Mouse (Mus musculus): ENCODE measurements around the gene Rabggta. TPM values are rescaled to one million over a fixed set of nuclear protein-coding genes. Genes with fewer than 3 reads are reported as not detected.
"Not testable (repeated sequence)": the region's sequence is repeated elsewhere in the genome, so short reads cannot be mapped to it uniquely, and the experiment has no call there.

Gene Rabggta
- 43.3 and 46.2 TPM in 2 replicates for polyA plus RNA-seq (2015; fragmentation: Nextera tagmentation; extraction: Ambion mirVana)

DNA sequence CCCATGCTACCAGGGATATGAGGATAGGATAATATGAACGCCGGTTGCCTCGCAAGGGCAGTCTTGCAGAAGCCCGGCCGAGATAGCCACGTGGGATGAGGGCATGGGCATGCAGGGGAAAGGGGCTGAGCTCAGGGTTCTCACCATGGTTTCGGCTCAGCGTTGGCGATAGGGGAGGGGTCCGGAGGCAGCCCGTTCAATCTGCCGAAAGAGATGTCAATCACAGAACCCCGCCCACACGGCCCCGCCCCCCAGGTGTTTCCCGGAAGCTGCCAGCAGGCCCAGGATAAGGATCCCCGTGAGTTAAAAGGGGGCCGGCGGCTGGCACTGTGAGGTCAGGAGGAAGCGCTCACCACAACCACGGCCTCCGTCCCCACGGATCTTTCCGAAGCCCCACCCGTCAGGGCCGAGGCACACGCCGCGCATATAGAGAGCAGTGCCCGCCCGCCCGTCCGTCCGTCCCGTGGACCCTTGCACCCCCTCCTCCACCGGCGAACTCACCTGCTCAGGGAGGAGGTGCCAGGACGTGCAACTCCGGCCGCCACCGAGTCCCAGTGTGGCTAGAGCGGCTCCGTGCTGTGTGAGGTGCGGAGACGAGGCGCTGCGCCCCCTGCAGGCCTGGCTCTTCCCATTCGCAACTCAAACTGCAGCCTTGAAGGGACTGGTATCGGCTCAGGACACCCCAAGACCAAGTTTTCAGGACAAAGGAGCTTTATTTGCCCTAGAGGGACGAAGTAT is at the start of gene Rabggta:
TSS of gene Rabggta (minus strand) at position 564 of the 738 bp plus-strand sequence.
- ATAC-seq (ENCODE audit: low FRiP score, low TSS enrichment): peak; percentile 97
- Histone ChIP-seq H3K27me3 (ENCODE audit: insufficient read depth, low read length) (no peaks in the 10 kb centered on the region), H3K9ac (replicated peaks; ENCODE audit: low read length) (peak within 1 kb of the TSS; percentile 84), H3K9me3 (ENCODE audit: low read length) (no peaks in the 10 kb centered on the region), H3K4me2 (replicated peaks; ENCODE audit: low read depth, low read length) (peak within 1 kb of the TSS; percentile 58), H3K36me3 (ENCODE audit: insufficient read depth, low read length) (peaks cover 17% of the 10 kb centered on the region; the same call in 1 of the 2 replicates), H3K27ac (ENCODE audit: low read length) (peak within 1 kb of the TSS; percentile 92), H3K4me1 (ENCODE audit: insufficient read depth, low read length) (peaks cover 10% of the 10 kb centered on the region), H3K4me3 (ENCODE audit: low read length) (peak within 1 kb of the TSS; percentile 82)
- under 1% methylated on average over 50 of the region's 50 CpGs for WGBS

GRCm38 (mm10) chr14:55769087-55769703 is 47.1 kb upstream of the Rabggta start:
- no peak overlapping the region for H3K4me3 ChIP-seq (ENCODE audit: low read length)
- H3K27ac ChIP-seq (ENCODE audit: low read length): no peak overlapping the region
- peaks cover 7% of the 10 kb centered on the region for H3K4me1 ChIP-seq (ENCODE audit: insufficient read depth, low read length)
- peaks cover 34% of the 10 kb centered on the region for H3K27me3 ChIP-seq (ENCODE audit: insufficient read depth, low read length)
- no peak for ATAC-seq (ENCODE audit: low FRiP score, low TSS enrichment)
- H3K36me3 ChIP-seq (ENCODE audit: insufficient read depth, low read length): no peaks in the 10 kb centered on the region
- H3K9ac ChIP-seq (replicated peaks; ENCODE audit: low read length): no peak overlapping the region
- 74% methylated on average over 16 of the region's 16 CpGs for whole genome bisulfite sequencing
- H3K9me3 ChIP-seq (ENCODE audit: low read length): no peaks in the 10 kb centered on the region
- H3K4me2 ChIP-seq (replicated peaks; ENCODE audit: low read depth, low read length): no peak overlapping the region

DNA sequence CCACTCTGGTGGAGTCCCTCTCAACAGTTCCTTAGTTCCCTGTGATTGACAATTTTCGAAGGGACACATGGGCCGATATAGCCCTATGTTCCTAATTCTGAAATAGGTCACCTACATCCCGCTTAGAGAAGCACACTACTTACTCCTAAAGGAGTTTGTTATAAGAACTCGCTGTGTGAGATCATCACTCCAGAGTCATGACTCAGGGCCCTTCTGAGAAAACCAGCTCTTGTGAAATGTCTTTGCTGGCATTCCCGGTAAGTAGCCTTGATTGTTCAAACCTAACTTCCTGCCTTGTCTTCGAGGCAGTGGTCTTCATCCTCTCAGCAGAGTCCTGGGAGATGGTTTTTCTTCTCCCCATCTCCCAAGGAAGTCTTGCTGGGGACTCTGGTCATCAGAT is 46.5 kb upstream of the Rabggta start:
- no peak overlapping the region for H3K4me2 ChIP-seq (replicated peaks; ENCODE audit: low read depth, low read length)
- peaks cover 34% of the 10 kb centered on the region for H3K27me3 ChIP-seq (ENCODE audit: insufficient read depth, low read length)
- no peak for ATAC-seq (ENCODE audit: low FRiP score, low TSS enrichment)
- no peaks in the 10 kb centered on the region for H3K36me3 ChIP-seq (ENCODE audit: insufficient read depth, low read length)
- peaks cover 7% of the 10 kb centered on the region for H3K4me1 ChIP-seq (ENCODE audit: insufficient read depth, low read length)
- H3K27ac ChIP-seq (ENCODE audit: low read length): no peak overlapping the region
- no peak overlapping the region for H3K4me3 ChIP-seq (ENCODE audit: low read length)
- no peak overlapping the region for H3K9ac ChIP-seq (replicated peaks; ENCODE audit: low read length)
- WGBS: 79% methylated on average over 6 of the region's 6 CpGs
- H3K9me3 ChIP-seq (ENCODE audit: low read length): no peaks in the 10 kb centered on the region

DNA sequence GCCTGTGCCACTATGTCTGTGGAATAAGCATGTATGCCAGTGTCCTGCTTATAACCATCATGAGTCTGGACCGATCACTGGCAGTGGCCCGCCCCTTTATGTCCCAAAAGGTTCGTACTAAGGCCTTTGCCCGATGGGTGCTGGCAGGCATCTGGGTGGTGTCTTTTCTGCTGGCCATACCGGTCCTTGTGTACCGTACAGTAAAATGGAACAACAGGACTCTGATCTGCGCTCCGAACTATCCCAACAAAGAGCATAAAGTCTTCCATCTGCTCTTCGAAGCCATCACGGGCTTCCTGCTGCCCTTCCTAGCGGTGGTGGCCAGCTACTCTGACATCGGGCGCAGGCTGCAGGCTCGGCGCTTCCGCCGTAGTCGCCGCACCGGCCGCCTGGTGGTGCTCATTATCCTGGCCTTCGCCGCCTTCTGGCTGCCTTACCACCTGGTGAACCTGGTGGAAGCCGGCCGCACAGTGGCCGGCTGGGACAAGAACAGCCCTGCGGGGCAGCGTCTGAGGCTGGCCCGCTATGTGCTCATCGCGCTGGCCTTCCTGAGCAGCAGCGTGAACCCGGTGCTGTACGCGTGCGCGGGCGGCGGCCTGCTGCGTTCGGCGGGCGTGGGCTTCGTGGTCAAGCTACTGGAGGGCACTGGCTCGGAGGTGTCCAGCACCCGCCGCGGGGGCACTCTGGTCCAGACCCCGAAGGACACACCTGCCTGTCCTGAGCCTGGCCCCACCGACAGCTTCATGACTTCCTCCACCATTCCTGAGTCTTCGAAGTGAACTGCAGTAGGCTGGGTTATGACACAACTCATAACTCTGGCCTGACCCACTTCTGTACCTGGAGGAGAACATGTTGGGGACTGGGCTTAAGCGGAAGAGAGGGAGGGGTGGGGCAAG is 45.7 kb upstream of the Rabggta start:
- WGBS: 13% methylated on average over 51 of the region's 52 CpGs

DNA sequence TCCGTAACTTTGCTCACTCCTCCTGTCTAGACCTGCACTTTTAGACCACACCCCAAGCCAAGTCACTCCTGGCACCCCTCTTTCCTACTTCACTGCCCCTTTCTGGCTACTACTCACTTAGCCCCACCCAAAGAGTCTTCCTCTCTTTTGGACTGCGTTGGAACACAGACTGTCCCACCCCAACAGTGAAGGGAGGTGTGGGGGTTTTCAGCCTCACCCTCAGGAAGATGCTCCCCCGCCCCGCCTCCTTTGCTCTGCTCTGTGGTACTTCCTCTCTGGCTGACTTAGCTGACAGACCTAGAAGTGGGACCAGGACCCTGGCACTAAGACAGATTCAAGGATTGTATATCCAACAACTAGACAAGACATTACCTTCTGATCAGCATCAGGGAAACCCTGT is 43.6 kb upstream of the Rabggta start, which contains the start of gene Ltb4r1:
TSS of gene Ltb4r1 (plus strand) at position 267 of the 400 bp plus-strand sequence.
- no peaks in the 10 kb centered on the region for H3K9me3 ChIP-seq (ENCODE audit: low read length)
- peaks cover 43% of the 10 kb centered on the region for H3K27me3 ChIP-seq (ENCODE audit: insufficient read depth, low read length)
- no peak within 1 kb of the TSS for H3K4me2 ChIP-seq (replicated peaks; ENCODE audit: low read depth, low read length)
- H3K9ac ChIP-seq (replicated peaks; ENCODE audit: low read length): no peak within 1 kb of the TSS
- H3K36me3 ChIP-seq (ENCODE audit: insufficient read depth, low read length): no peaks in the 10 kb centered on the region
- no peak within 1 kb of the TSS for H3K27ac ChIP-seq (ENCODE audit: low read length)
- ATAC-seq (ENCODE audit: low FRiP score, low TSS enrichment): no peak
- 72% methylated on average over 4 of the region's 4 CpGs for WGBS
- no peak within 1 kb of the TSS for H3K4me3 ChIP-seq (ENCODE audit: low read length)
- H3K4me1 ChIP-seq (ENCODE audit: insufficient read depth, low read length): peaks cover 22% of the 10 kb centered on the region

More for the DNA sequence above, 45.7 kb upstream of the Rabggta start:
- Histone ChIP-seq H3K4me2 (replicated peaks; ENCODE audit: low read depth, low read length) (peak overlapping the region; percentile 66), H3K4me3 (ENCODE audit: low read length) (peak overlapping the region; percentile 43), H3K27ac (ENCODE audit: low read length) (no peak overlapping the region), H3K9me3 (ENCODE audit: low read length) (no peaks in the 10 kb centered on the region), H3K4me1 (ENCODE audit: insufficient read depth, low read length) (peaks cover 13% of the 10 kb centered on the region), H3K27me3 (ENCODE audit: insufficient read depth, low read length) (peaks cover 34% of the 10 kb centered on the region), H3K9ac (replicated peaks; ENCODE audit: low read length) (peak overlapping the region; percentile 64), H3K36me3 (ENCODE audit: insufficient read depth, low read length) (no peaks in the 10 kb centered on the region)
- ATAC-seq (ENCODE audit: low FRiP score, low TSS enrichment): peak; percentile 73

- H3K36me3 ChIP-seq (ENCODE audit: insufficient read depth, low read length): no peaks in the 10 kb centered on the region
These were observed 41.1 kb upstream of the Rabggta start for GRCm38 (mm10) chr14:55763166-55763565.

GRCm38 (mm10) chr14:55762001-55762821 is 40.1 kb upstream of the Rabggta start:
- peak overlapping the region; percentile 83 for H3K9ac ChIP-seq (replicated peaks; ENCODE audit: low read length)
- no peaks in the 10 kb centered on the region for H3K9me3 ChIP-seq (ENCODE audit: low read length)
- H3K4me1 ChIP-seq (ENCODE audit: insufficient read depth, low read length): peaks cover 24% of the 10 kb centered on the region
- H3K4me3 ChIP-seq (ENCODE audit: low read length): peak overlapping the region; percentile 60
- WGBS: under 1% methylated on average over 77 of the region's 77 CpGs
- peak overlapping the region; percentile 65 for H3K27ac ChIP-seq (ENCODE audit: low read length)
- ATAC-seq (ENCODE audit: low FRiP score, low TSS enrichment): peak; percentile 53
- H3K4me2 ChIP-seq (replicated peaks; ENCODE audit: low read depth, low read length): peak overlapping the region; percentile 99
- no peaks in the 10 kb centered on the region for H3K36me3 ChIP-seq (ENCODE audit: insufficient read depth, low read length)
- peaks cover 35% of the 10 kb centered on the region for H3K27me3 ChIP-seq (ENCODE audit: insufficient read depth, low read length)

More at GRCm38 (mm10) chr14:55763166-55763565, 41.1 kb upstream of the Rabggta start:
- H3K4me2 ChIP-seq (replicated peaks; ENCODE audit: low read depth, low read length): no peak overlapping the region
- 52% methylated on average over 7 of the region's 7 CpGs for WGBS
- no peak overlapping the region; the same call in 1 of the 2 replicates for H3K4me3 ChIP-seq (ENCODE audit: low read length)
- peaks cover 28% of the 10 kb centered on the region for H3K4me1 ChIP-seq (ENCODE audit: insufficient read depth, low read length)
- H3K27ac ChIP-seq (ENCODE audit: low read length): peak overlapping the region; percentile 65
- no peak overlapping the region for H3K9ac ChIP-seq (replicated peaks; ENCODE audit: low read length)
- ATAC-seq (ENCODE audit: low FRiP score, low TSS enrichment): no peak
- no peaks in the 10 kb centered on the region for H3K9me3 ChIP-seq (ENCODE audit: low read length)
- peaks cover 38% of the 10 kb centered on the region for H3K27me3 ChIP-seq (ENCODE audit: insufficient read depth, low read length)

- peaks cover 24% of the 10 kb centered on the region for H3K4me1 ChIP-seq (ENCODE audit: insufficient read depth, low read length)
- H3K4me3 ChIP-seq (ENCODE audit: low read length): peak within 1 kb of the TSS; percentile 60
- H3K36me3 ChIP-seq (ENCODE audit: insufficient read depth, low read length): peaks cover 1% of the 10 kb centered on the region; the same call in 1 of the 2 replicates
- no peaks in the 10 kb centered on the region for H3K9me3 ChIP-seq (ENCODE audit: low read length)
- no peak for ATAC-seq (ENCODE audit: low FRiP score, low TSS enrichment)
- peak within 1 kb of the TSS; percentile 99 for H3K4me2 ChIP-seq (replicated peaks; ENCODE audit: low read depth, low read length)
- H3K27ac ChIP-seq (ENCODE audit: low read length): no peak within 1 kb of the TSS
- WGBS: 82% methylated on average over 6 of the region's 6 CpGs
- peak within 1 kb of the TSS; percentile 83 for H3K9ac ChIP-seq (replicated peaks; ENCODE audit: low read length)
- H3K27me3 ChIP-seq (ENCODE audit: insufficient read depth, low read length): peaks cover 26% of the 10 kb centered on the region
These were observed 39.1 kb upstream of the Rabggta start, which contains the start of gene Ltb4r2 for GRCm38 (mm10) chr14:55761163-55761562. Gene Ltb4r2, plus strand, starts transcription at chr14:55761428.

GRCm38 (mm10) chr14:55760156-55760555 is 38.1 kb upstream of the Rabggta start:
- H3K27me3 ChIP-seq (ENCODE audit: insufficient read depth, low read length): peaks cover 19% of the 10 kb centered on the region
- WGBS: 2% methylated on average over 5 of the region's 6 CpGs
- not testable (repeated sequence) for H3K27ac ChIP-seq (ENCODE audit: low read length); H3K9me3 ChIP-seq (ENCODE audit: low read length)
- H3K4me3 ChIP-seq (ENCODE audit: low read length): peak overlapping the region; percentile 27
- peak; percentile 10 for ATAC-seq (ENCODE audit: low FRiP score, low TSS enrichment)
- H3K4me2 ChIP-seq (replicated peaks; ENCODE audit: low read depth, low read length): peak overlapping the region; percentile 48
- peaks cover 11% of the 10 kb centered on the region for H3K36me3 ChIP-seq (ENCODE audit: insufficient read depth, low read length)
- H3K4me1 ChIP-seq (ENCODE audit: insufficient read depth, low read length): peaks cover 24% of the 10 kb centered on the region
- peak overlapping the region; percentile 56 for H3K9ac ChIP-seq (replicated peaks; ENCODE audit: low read length)

Measured in kidney, embryonic 16.5 days (tissue).